ENCODE assay signal across 12 mouse cellular contexts in genomic region chr5:64801545-64801944, GRCm38 (mm10).
"Had no signal": no experiment of that assay in that cellular context is flagged by ENCODE, and none has a peak within 500 bp of the region (broad histone marks: within the 10 kb centered on the region; RNA-seq: fewer than 3 reads in every experiment).

No protein-coding gene starts in this region.

- H3K27ac ChIP-seq: liver, embryonic 13.5 days had no signal

- H3K27me3 ChIP-seq: midbrain, embryonic 15.5 days; neural tube, embryonic 13.5 days had no signal

- H3K36me3 ChIP-seq: midbrain, embryonic 15.5 days; neural tube, embryonic 13.5 days had no signal

- DNase-seq: kidney, adult 8-10 months; kidney, postnatal 10 days; kidney, postnatal 4 days; left cerebral cortex, postnatal 4 days; liver; liver, embryonic 13.5 days; lung, adult 18-20 months; retina, postnatal 1 day; right cerebral cortex, postnatal 4 days; thymus, postnatal 36 days had no signal

- ATAC-seq: midbrain, embryonic 15.5 days had no signal

- H3K9me3 ChIP-seq: liver, embryonic 13.5 days; midbrain, embryonic 15.5 days had no signal
